Mouse (Mus musculus) lung, postnatal 0 days (tissue): ENCODE results near the gene Kat6b. TPM values are rescaled to one million over a fixed set of nuclear protein-coding genes. Genes with fewer than 3 reads are reported as not detected.

Experiments
- ATAC-seq: fragments of 200-750 bp; cut with Nextera tagmentation; 2 replicates; pipeline ENCODE4 v1.8.0; 2017; ENCODE audit warnings: moderate library complexity
- DNase-seq: peaks from one replicate; pipeline ENCODE4 v3.0.0-alpha.2; 2016; ENCODE audit warnings: low spot score
- H3K27ac ChIP-seq: fragments of 300-500 bp; sonication (generic); 2 replicates; pipeline ENCODE4 v1.5.1; 2014; ENCODE audit warnings: antibody characterized with exemption, mild to moderate bottlenecking, low read length, mixed read lengths
- H3K27me3 ChIP-seq: fragments of 300-500 bp; sonication (generic); replicated peaks from 2 replicates; pipeline ENCODE4 v1.6.1; 2014; ENCODE audit warnings: low read length, mixed read lengths; ENCODE audit not compliant: insufficient read depth
- H3K36me3 ChIP-seq: fragments of 300-500 bp; sonication (generic); 2 replicates; pipeline ENCODE4 v1.6.1; 2014; ENCODE audit warnings: low read length, mixed read lengths; ENCODE audit not compliant: insufficient read depth
- H3K4me1 ChIP-seq: fragments of 300-500 bp; sonication (generic); 2 replicates; pipeline ENCODE4 v1.6.1; 2014; ENCODE audit warnings: antibody characterized with exemption, low read depth, low read length, mixed read lengths; ENCODE audit not compliant: insufficient read depth
- H3K4me2 ChIP-seq: fragments of 300-500 bp; sonication (generic); replicated peaks from 2 replicates; pipeline ENCODE4 v1.6.1; 2014; ENCODE audit warnings: low read depth, mild to moderate bottlenecking, low read length, moderate library complexity, mixed read lengths
- H3K4me3 ChIP-seq: fragments of 300-500 bp; sonication (generic); 2 replicates; pipeline ENCODE4 v1.5.1; 2014; ENCODE audit warnings: low read depth, low read length
- H3K9ac ChIP-seq: fragments of 300-500 bp; sonication (generic); replicated peaks from 2 replicates; pipeline ENCODE4 v1.6.1; 2014; ENCODE audit warnings: low read depth, mild to moderate bottlenecking
- H3K9me3 ChIP-seq: fragments of 300-500 bp; sonication (generic); 2 replicates; pipeline ENCODE4 v1.6.1; 2016; ENCODE audit warnings: low read length, mixed read lengths
- CTCF ChIP-seq: IDR thresholded peaks from 2 replicates; pipeline ENCODE4 v1.5.1; 2016; ENCODE audit warnings: antibody characterized with exemption, mild to moderate bottlenecking
- EP300 ChIP-seq: IDR thresholded peaks from 2 replicates; pipeline ENCODE4 v1.6.1; 2016; ENCODE audit warnings: antibody characterized with exemption, mild to moderate bottlenecking, control low read depth
- WGBS: fragments of 180-500 bp; shearing (Covaris S2); extraction: QIAGEN DNeasy Blood & Tissue Kit; methylation state at CpG from one replicate; pipeline ENCODE4 v1.1.7; 2014; 5-methylcytosine and 5-hydroxymethylcytosine counted together
- polyA plus RNA-seq: library from polyadenylated mRNA; unstranded; fragments of >200 nt; fragmentation: Nextera tagmentation; extraction: Ambion mirVana; gene quantifications from 2 replicates; pipeline ENCODE4 v1.2.1, GENCODE M21; 2015

Kat6b gene
- polyA plus RNA-seq, 1 experiment from 2014 or later = 5.3 TPM

DNA sequence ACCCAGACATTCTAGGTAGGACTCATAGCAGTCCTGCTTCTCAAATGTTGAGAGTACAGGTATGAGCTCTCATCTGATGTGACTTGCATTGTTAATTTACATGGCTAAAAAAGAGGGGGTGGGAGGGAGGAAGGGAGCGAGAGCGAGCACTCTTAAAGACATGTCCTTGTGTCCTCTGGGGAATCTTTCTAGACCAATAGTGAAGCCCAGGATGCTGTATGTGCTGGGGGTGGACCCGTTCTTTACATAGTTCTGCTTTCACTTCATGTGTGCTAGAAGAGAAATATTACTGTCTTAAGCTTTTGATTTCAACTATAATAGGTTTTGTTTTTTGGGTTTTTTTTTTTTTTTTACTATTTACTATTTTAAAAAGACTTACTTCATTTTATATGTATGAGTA is 101.1 kb downstream of the Kat6b start:
- H3K4me2 ChIP-seq = no peak overlapping the region
- 90% methylated on average over 3 of the region's 3 CpGs for WGBS
- no peaks in the 10 kb centered on the region for H3K9me3 ChIP-seq
- no peak for TF ChIP-seq EP300
- no peak for TF ChIP-seq CTCF
- H3K9ac ChIP-seq = no peak overlapping the region
- peaks cover 28% of the 10 kb centered on the region for H3K4me1 ChIP-seq
- no peaks in the 10 kb centered on the region for H3K36me3 ChIP-seq
- no peaks in the 10 kb centered on the region for H3K27me3 ChIP-seq
- ATAC-seq (no peak), DNase-seq (no peak)
- H3K27ac ChIP-seq = no peak overlapping the region
- H3K4me3 ChIP-seq = no peak overlapping the region

DNA sequence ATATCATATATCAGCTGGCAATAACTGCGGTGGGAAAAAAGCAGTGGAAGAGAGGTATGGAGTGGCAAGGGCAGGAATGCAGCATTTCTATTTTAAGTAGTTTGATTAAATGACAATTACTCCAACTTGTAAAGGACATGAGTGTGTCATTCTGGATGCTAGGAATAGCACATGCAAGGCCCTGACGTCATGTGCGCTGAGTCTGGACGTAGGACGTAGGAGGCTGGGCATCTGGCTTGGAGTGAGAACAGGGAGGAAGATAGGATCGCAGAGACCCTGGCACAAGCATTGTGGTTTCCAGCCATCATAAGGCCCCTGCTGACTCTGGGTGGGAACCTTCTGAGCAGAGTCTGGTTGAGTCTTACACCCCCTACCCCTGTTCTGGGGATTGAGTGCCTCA is 101.8 kb downstream of the Kat6b start:
- peaks cover 28% of the 10 kb centered on the region for H3K4me1 ChIP-seq
- H3K4me3 ChIP-seq = no peak overlapping the region
- H3K9me3 ChIP-seq = no peaks in the 10 kb centered on the region
- no peaks in the 10 kb centered on the region for H3K36me3 ChIP-seq
- H3K4me2 ChIP-seq = no peak overlapping the region
- TF ChIP-seq CTCF = no peak
- no peak for TF ChIP-seq EP300
- DNase-seq (no peak), ATAC-seq (no peak)
- WGBS = 83% methylated on average over 6 of the region's 6 CpGs
- no peak overlapping the region for H3K9ac ChIP-seq
- no peak overlapping the region for H3K27ac ChIP-seq
- H3K27me3 ChIP-seq = no peaks in the 10 kb centered on the region

DNA sequence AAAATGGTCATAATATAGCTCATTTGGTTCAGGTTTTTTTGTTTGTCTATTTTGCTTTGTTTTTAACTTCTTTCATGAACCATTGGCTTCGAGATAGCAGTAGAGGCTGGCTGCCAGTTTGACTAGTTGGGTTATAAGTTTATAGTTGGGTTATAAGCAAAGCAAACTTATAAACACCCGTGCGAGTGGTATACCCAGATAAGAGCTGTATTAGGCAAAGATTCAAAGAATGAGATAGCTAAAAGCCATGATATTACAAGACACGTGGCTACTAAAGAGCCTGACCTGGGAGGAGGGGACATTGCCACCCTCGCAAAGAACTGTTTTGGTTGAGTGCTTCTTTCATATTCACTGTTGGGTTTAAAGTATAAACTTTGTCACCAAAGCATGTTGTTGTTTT is 102.6 kb downstream of the Kat6b start:
- no peak overlapping the region for H3K4me2 ChIP-seq
- no peaks in the 10 kb centered on the region for H3K9me3 ChIP-seq
- H3K36me3 ChIP-seq = no peaks in the 10 kb centered on the region
- 73% methylated on average over 5 of the region's 5 CpGs for WGBS
- H3K4me1 ChIP-seq = peaks cover 28% of the 10 kb centered on the region
- H3K27ac ChIP-seq = no peak overlapping the region
- H3K9ac ChIP-seq = no peak overlapping the region
- no peak for TF ChIP-seq CTCF
- no peak for TF ChIP-seq EP300
- H3K4me3 ChIP-seq = no peak overlapping the region
- no peaks in the 10 kb centered on the region for H3K27me3 ChIP-seq
- DNase-seq (no peak), ATAC-seq (no peak)

DNA sequence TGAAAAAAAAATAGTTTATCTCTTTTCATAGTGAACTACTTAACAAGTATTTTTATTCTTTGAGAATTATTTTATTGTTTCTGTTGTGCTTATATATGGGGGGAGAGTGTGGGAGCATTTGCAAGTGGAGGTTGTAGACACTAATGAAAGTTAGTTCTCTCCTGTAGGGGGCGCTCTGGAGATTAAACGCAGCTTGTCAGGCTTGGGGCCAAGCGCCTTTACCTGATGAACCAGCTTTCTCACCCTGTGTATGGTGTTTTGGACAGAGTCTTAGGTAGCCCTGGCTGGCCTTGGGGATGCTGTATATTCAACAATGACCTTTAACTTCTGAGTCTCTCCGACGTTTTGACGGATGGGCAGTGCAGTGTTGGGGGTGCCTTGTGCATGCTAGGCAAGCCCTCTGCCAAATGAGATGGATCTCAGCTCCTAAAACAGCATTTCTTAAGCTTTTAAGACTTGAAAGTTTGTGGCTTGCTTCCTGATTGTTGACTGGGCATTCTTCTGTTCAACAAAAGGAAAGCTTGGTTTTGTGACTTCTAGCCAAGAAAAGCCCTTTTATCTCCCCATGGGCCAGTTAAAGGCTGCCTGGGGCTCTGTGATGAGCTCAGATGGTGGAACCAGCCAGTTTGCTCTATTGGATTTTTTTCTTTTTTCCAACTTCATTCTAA is 103.4 kb downstream of the Kat6b start:
- Histone ChIP-seq H3K4me1 (peaks cover 28% of the 10 kb centered on the region), H3K9me3 (no peaks in the 10 kb centered on the region), H3K9ac (no peak overlapping the region), H3K4me3 (no peak overlapping the region), H3K27ac (no peak overlapping the region), H3K4me2 (no peak overlapping the region), H3K27me3 (no peaks in the 10 kb centered on the region), H3K36me3 (no peaks in the 10 kb centered on the region)
- DNase-seq (no peak), ATAC-seq (no peak)
- TF ChIP-seq CTCF (peak; percentile 53), EP300 (no peak)
- 22% methylated on average over 6 of the region's 6 CpGs for WGBS

DNA sequence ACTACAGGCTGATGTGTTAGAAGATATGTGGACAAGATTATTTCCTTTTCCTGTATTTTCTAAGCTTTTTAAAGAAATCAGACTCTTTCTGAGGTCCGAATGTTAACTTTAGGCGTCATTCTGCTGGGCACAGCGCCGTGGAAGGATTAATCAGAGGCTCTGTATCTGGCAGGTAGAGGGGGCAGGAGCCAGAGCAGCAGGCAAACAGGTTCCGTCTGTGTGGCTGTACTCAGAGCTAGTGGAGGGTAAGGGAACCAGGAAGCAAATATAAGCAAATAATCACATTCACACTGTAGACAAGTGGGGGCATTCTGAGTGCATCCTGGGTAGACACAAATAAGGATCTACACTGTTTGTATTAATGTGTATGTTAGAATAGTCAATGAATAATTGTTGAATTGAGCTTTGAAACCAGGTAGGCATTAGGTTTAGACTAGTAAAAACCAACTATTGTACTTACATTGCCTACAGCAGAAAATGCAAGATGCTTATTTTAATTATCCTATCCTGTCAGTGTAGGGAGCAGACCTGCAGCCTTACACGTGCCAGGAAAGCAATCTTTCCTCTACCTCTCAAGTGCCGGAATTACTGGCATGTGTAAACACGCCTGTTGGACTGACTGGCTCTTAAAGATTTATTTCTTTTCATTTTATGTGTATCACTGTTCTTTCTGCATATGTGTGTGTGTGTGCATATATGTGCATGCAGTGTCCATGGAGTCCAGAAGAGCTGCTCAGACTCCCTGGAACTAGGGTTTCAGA is 104.4 kb downstream of the Kat6b start:
- H3K4me2 ChIP-seq = no peak overlapping the region
- no peak for DNase-seq
- H3K27me3 ChIP-seq = no peaks in the 10 kb centered on the region
- peaks cover 28% of the 10 kb centered on the region for H3K4me1 ChIP-seq
- no peaks in the 10 kb centered on the region for H3K9me3 ChIP-seq
- TF ChIP-seq CTCF = peak; percentile 26; the same call in 1 of the 2 replicates
- no peak for TF ChIP-seq EP300
- H3K27ac ChIP-seq = no peak overlapping the region
- H3K4me3 ChIP-seq = no peak overlapping the region
- WGBS = 27% methylated on average over 8 of the region's 8 CpGs
- no peaks in the 10 kb centered on the region for H3K36me3 ChIP-seq
- H3K9ac ChIP-seq = no peak overlapping the region
- ATAC-seq = peak; percentile 71

DNA sequence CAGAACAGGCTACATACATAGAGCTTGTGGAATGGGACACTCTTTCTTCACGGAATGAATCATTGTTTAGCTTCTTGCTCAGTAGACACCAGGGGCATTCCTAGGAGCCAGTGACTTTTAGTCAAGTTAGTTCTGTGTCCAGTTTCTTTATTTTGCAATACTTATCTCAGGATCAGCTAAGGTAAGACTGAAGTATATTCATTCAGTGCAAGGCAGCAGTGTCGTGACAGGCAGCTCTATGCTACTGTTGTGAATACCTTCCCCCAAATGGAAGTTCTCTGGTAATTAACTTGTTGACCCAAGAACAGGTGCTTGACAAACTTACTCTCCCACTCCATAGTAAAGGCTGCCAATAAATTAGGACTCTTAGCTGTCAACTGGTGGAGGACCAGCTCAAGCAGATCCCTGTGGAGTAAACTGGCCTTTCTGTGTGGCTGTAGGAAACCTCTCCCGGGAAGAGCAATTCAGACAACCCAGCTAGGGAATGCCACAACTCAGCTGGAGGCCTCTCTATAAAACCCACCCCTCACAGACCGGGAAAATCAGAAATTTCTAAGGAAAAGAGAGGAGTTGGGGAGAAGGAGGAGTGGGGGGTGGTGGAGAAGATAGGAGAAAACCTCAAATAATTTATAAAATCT is 105.4 kb downstream of the Kat6b start:
- peaks cover 21% of the 10 kb centered on the region; the same call in 1 of the 2 replicates for H3K4me1 ChIP-seq
- H3K9me3 ChIP-seq = no peaks in the 10 kb centered on the region
- TF ChIP-seq CTCF = no peak
- TF ChIP-seq EP300 = no peak
- ATAC-seq (no peak), DNase-seq (no peak)
- H3K4me2 ChIP-seq = no peak overlapping the region
- 43% methylated on average over 4 of the region's 4 CpGs for WGBS
- no peak overlapping the region for H3K4me3 ChIP-seq
- H3K36me3 ChIP-seq = no peaks in the 10 kb centered on the region
- H3K27ac ChIP-seq = no peak overlapping the region
- H3K27me3 ChIP-seq = no peaks in the 10 kb centered on the region
- H3K9ac ChIP-seq = no peak overlapping the region
